Mouse (Mus musculus) kidney, adult 9 months (tissue): ENCODE results near the gene Tbl3.

Experiments
- DNase-seq: peaks from one replicate; pipeline ENCODE4 v3.0.0; 2022

Tbl3 gene

GRCm38 (mm10) chr17:24650766-24651165 lies 56.7 kb downstream of the Tbl3 start:
- no peak for DNase-seq

- DNase-seq, result peak; percentile 51
Measured at GRCm38 (mm10) chr17:24650070-24650616, 57.3 kb downstream of the Tbl3 start, which contains the start of gene Slc9a3r2. Gene Slc9a3r2 (minus strand): TSS chr17:24650327.

GRCm38 (mm10) chr17:24649581-24650069 lies 57.8 kb downstream of the Tbl3 start:
- peak; percentile 61 for DNase-seq

DNA sequence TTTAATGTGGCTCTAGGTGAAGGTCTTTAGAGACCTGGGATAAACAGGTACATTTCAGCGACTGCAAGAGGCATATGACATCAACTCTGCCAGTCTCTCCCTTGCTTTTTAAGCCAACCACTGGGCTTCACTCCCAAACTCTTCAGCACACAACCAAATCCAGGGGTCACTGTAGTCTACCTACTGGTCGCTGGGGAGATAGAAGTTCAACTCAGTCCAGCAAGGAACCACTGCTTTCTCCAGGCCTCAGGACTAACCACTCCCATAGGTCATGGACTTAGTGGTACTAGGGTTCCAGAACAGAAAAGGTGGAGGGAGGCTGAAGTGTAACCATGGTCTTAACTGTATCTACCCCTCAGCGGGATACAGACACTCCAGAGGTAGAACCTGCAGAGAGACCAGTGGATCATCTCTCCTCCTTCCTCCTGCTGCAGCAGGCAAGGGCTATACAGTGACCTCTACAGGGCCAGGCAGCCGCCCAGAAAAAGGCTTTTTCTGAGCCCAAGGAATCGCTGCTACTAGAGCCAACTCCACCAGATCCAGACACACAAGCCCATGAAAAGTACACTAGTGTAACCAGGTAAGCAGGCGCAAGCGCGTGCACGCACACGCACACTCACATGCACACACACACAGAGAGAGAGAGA lies 58.6 kb downstream of the Tbl3 start:
- DNase-seq, result no peak
